In genomic region chr5:74796421-74797067, GRCm38 (mm10) we compare ENCODE assay signal across 9 mouse cellular contexts.
DNase-seq lines count a peak whose midpoint lies in the region; ATAC-seq lines count a peak whose summit lies in the region.
"Had no signal": no experiment of that assay in that cellular context is flagged by ENCODE, and none has a peak within 500 bp of the region (broad histone marks: within the 10 kb centered on the region; RNA-seq: fewer than 3 reads in every experiment).

No protein-coding gene starts in this region.

- H3K9ac ChIP-seq in kidney, embryonic 15.5 days: no peak overlapping the region
- H3K9ac ChIP-seq in limb, embryonic 15.5 days: no peak overlapping the region
- H3K9ac ChIP-seq: lung, embryonic 15.5 days had no signal

- H3K4me2 ChIP-seq in kidney, embryonic 15.5 days: no peak overlapping the region
- no peak overlapping the region for H3K4me2 ChIP-seq in limb, embryonic 15.5 days
- H3K4me2 ChIP-seq: lung, embryonic 15.5 days had no signal

- DNase-seq in kidney, adult 9 months: peak; percentile 52
- DNase-seq in R1 (ENCODE audit: low read depth, low spot score): peak; percentile 82
- peak; percentile 76 for DNase-seq in embryo, embryonic 11.5 days (ENCODE audit: low read depth, low spot score)
- DNase-seq in heart, postnatal 4 days: peak; percentile 72
- DNase-seq in right cerebral cortex, postnatal 14 days: peak; percentile 60
- no peak for DNase-seq in ovary, postnatal 10 days (ENCODE audit: low spot score)

- H3K27me3 ChIP-seq in kidney, embryonic 15.5 days: peaks cover 20% of the 10 kb centered on the region
- no peaks in the 10 kb centered on the region for H3K27me3 ChIP-seq in limb, embryonic 15.5 days

- no peak overlapping the region for H3K27ac ChIP-seq in kidney, embryonic 15.5 days
- no peak overlapping the region for H3K27ac ChIP-seq in limb, embryonic 15.5 days
- H3K27ac ChIP-seq: lung, embryonic 15.5 days had no signal

- no peaks in the 10 kb centered on the region for H3K9me3 ChIP-seq in kidney, embryonic 15.5 days (replicated peaks)
- H3K9me3 ChIP-seq in limb, embryonic 15.5 days: no peaks in the 10 kb centered on the region
- H3K9me3 ChIP-seq: lung, embryonic 15.5 days had no signal

- 43% methylated on average over 8 of the region's 8 CpGs for WGBS in kidney, embryonic 15.5 days
- 27% methylated on average over 8 of the region's 8 CpGs for WGBS in limb, embryonic 15.5 days

- peaks cover 43% of the 10 kb centered on the region for H3K4me1 ChIP-seq in kidney, embryonic 15.5 days
- peaks cover 25% of the 10 kb centered on the region for H3K4me1 ChIP-seq in limb, embryonic 15.5 days

- no peaks in the 10 kb centered on the region for H3K36me3 ChIP-seq in kidney, embryonic 15.5 days
- H3K36me3 ChIP-seq in limb, embryonic 15.5 days: no peaks in the 10 kb centered on the region
- H3K36me3 ChIP-seq: lung, embryonic 15.5 days had no signal

- no peak overlapping the region for H3K4me3 ChIP-seq in kidney, embryonic 15.5 days (replicated peaks)
- H3K4me3 ChIP-seq in limb, embryonic 15.5 days: no peak overlapping the region
- H3K4me3 ChIP-seq: lung, embryonic 15.5 days had no signal

- ATAC-seq in kidney, embryonic 15.5 days (replicated peaks; ENCODE audit: low FRiP score): no peak
- ATAC-seq in limb, embryonic 15.5 days (ENCODE audit: insufficient number of reproducible peaks, low FRiP score, low TSS enrichment, low read depth): 0 out of 2 replicates have a peak, but pooled peaks have one; percentile 46
